Mouse (Mus musculus): Measurements from ENCODE around the gene Ctcf.

The Ctcf gene

DNA sequence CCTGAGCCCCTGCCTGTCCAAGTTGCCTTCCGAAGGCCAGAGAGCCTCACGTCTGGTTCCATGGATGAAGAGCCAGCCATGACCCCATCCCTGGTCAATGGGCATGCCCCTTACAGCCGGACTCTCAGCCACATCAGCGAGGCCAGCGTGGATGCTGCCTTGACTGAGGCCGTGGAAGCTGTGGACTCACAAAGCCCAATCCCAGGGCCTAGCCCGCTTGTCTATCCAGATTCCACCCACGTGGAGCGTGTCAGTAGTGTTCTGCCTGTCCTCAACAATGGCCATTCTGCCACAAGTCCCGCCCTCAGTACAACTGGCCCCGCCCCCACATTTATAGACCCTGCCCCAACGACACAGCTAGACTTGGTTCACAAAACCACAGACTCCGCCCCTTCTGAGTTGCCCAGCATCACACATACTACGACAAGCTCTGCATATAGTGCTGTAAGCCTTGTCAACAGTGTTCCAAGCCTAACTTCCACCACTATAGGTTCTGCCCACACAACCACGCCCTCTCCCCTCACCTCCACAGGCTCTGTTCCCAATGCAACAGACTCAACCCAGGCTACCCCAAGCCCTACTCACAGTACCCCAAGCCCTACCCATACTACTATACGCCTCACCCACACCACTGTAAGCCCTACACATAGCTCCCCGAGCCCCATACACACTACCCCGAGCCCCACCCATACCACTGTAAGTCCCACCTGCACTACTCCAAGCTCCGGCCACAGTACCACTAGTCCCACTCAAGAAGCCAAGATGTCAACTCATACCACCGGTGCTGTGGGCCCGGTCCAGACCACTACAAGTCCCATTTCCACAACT is 18.7 kb upstream of the Ctcf start:
- no peak for DNase-seq (ENCODE audit: low spot score in 2 of 2)

- no peak for DNase-seq (ENCODE audit: low spot score in 2 of 2)
These were observed 18.1 kb upstream of the Ctcf start for GRCm38 (mm10) chr8:105618279-105618634.

GRCm38 (mm10) chr8:105618892-105619591 is 17.3 kb upstream of the Ctcf start:
- DNase-seq (ENCODE audit: low spot score in 2 of 2) = no peak

GRCm38 (mm10) chr8:105620211-105620610 is 16.2 kb upstream of the Ctcf start:
- DNase-seq (ENCODE audit: low spot score in 2 of 2) = no peak

GRCm38 (mm10) chr8:105620946-105621720 is 15.2 kb upstream of the Ctcf start:
- no peak for DNase-seq (ENCODE audit: low spot score in 2 of 2)

DNA sequence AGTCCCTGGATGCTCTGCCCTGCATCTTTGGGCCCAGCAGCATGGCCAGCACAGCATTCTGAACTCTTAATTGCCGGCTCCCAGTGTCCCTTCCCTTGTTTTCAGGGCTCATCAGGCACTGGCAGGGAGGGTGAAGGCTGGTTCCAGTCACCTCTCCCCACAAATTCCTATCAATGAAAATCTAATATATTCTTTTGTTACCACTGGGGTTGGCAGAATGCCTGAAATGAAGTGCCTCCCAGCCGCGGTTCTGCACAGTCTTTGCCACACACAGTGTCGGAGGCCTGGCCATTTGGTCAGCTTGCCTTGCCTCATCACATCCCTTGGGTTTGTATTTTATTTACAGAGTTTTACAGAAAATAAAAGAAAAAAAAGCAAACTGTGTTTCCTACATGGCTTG is 14.5 kb upstream of the Ctcf start:
- DNase-seq (ENCODE audit: low spot score in 2 of 2) = no peak

DNA sequence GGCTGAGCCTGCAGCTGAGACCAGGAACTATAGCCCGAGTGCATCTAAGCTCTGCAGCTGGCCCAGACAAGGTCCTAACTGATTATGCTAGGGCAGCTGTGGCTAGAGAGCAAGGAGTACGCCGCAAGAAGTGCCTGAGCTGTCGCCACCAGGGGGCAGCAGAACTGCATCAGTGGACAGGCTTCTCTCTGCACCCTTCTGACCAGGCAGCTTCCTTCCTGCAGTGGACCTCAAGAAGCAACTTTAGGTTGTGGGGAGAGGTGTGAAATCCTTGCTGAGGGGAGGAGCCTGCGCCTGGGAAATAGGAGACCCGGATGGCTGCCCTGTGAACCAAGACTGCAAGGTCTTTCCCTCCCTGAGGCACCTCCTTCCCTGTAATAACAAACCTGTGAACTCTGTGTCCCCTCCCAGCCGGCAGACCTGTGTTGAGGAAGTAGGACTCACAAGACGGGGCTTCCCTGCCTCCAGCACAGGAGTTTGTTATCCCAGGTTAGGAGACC is 13.9 kb upstream of the Ctcf start:
- peak; percentile 87 to 91 for DNase-seq (ENCODE audit: low spot score in 2 of 2)

DNA sequence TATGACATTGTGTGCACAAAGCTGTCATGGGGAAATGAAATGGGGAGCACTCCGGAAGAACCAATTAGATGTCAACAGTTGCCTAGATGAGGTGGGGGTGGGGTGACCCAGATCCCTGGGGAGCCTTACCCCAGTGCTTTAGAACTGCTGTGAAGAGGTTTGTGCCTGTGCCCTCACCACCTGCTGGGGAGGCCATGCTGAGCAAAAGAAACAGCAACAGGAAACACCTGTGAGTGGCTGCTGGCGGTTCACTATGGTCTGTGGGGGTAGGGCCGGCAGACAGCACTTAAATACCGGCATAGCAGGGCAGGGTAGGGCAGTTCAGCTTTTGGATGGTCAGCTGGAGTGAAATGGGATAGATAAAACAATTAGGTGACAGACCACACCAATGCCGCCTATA is 13.2 kb upstream of the Ctcf start:
- DNase-seq (ENCODE audit: low spot score in 2 of 2) = no peak

DNA sequence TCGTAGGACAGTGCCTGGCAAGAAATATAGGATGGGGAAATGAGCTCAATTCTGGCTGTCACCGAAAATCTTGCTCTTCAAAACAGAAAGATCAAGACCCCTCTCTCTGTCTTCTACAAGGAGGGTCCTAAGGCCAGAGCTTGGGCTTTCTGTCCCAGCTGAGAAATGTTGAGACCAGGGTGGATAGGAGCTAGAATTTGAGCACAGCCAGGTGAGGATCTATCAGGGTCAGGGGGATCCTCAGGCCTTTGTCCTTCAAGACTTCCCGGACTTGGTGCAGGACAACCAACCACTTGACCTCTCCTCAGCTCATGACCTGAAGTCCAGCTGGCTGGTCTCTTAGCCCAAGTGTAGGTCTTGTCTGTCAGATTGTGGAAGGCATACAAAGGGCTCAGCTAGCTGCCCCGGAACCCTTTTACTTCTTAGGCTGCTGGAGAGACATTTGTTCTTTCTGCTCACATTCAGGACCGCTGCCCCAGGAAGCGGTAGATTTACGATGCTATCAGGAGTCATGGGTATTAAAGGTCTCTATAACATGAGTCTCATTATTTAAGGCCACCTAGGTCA is 12.6 kb upstream of the Ctcf start:
- DNase-seq (ENCODE audit: low spot score in 2 of 2) = no peak

GRCm38 (mm10) chr8:105624401-105624800 is 12.0 kb upstream of the Ctcf start:
- DNase-seq (ENCODE audit: low spot score in 2 of 2) = peak in 1 of 2 experiments; percentile 74

DNA sequence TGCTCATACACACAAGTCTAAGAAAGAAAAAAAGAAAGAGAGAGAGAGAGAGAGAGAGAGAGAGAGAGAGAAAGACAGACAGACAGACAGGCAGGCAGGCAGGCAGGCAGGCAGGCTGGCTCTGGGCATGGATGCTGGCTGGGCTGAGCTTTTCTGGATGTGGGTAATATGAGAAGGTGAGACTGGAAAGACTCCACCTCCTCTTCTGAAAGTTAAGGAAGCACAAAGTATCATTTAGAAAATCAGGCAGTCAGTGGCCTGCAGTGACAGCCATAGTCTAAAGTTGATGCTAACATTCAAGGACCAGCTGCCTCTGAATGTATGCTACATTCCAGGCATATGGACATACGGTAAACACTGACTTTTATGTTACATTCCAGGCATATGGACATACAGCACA is 11.5 kb upstream of the Ctcf start:
- DNase-seq (ENCODE audit: low spot score in 2 of 2) = no peak

DNA sequence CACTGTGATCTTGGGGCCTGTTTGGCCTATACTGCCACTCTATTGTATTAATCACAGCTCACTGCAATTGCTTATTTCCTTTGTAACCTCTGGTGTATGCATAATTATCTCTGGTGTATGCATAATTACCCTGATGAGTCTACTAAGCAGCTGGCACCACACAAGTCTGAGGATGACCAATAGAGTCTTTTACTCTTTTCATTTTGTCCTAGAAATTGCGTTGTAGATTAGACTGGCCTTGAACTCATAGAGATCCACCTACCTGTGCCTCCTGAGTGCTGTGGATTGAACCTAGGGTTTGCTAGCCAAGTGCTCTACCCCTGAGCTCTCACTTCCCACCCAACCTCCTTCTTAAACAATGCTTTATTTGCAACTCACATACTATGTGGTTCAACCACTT is 10.3 kb upstream of the Ctcf start:
- no peak for DNase-seq (ENCODE audit: low spot score in 2 of 2)

DNA sequence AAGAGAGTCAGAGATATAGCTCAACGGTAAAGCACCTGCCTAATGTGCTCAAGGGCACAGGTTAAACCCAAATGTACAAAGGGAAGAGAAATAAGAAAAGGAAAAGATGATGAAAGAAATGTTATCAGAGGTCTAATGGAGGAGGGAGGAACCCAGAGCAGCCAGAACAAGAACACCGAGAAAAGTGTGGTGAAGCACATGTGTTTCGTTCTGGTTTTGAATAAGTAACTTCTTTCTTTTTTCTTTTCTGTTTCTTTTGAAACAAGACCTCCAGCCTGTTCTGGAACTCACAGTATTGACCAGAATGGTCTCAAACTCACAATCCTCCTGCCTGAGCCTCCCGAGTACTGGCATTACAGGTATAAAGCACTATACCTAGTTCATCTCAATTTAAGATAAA is 7.0 kb upstream of the Ctcf start:
- no peak for DNase-seq (ENCODE audit: low spot score in 2 of 2)

DNA sequence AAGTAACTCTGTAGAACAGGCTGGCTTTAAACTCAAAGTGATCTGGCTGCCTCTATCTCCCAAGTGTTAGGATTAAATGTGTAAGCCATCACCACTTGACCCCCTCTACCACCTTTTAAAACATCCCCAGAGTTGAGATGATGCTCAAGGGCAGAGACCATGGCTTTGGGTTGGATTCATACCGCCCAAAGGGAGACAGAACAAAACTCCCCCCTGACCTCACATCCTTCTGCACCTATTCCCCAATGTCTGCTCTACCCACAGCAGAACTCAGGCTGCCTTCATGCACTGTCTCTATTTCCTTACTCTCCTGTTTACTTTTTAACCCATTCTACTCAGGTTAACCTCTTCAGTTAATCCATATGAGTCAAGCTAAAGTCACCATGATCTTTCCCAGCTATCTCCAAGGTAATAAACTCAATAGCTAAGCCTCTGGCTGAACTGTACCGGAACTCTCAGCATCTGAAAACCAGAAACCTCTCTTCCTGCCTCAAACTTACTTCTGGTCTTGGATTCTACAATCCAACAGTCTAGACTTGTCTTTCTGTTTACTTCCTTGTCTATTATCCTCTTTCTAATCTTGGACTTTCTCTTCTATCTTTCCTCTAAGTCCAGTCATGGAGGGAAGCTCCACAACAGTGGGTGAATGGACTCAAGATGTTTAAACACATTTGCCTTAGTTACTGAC is 1.5 kb upstream of the Ctcf start:
- no peak for DNase-seq (ENCODE audit: low spot score in 2 of 2)

DNA sequence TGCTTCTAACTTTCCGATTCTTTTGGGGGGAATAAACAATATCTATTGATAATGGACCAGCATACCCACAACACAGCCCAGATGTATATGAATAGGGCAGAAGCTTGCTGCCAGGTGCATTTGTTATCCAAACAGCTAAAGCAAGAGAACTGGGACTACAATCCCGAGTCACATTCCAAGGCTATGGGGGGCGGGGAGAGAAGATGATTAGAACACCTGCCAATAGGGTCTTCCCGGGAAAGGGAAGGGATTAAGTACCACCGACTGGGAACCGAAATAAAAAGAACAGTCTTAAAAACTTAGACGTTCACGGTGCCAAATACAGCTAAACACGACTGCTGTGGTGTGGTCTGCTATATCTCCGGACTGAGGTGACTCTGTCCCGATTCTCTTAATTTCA is 887 bp upstream of the Ctcf start:
- no peak for DNase-seq (ENCODE audit: low spot score in 2 of 2)

DNA sequence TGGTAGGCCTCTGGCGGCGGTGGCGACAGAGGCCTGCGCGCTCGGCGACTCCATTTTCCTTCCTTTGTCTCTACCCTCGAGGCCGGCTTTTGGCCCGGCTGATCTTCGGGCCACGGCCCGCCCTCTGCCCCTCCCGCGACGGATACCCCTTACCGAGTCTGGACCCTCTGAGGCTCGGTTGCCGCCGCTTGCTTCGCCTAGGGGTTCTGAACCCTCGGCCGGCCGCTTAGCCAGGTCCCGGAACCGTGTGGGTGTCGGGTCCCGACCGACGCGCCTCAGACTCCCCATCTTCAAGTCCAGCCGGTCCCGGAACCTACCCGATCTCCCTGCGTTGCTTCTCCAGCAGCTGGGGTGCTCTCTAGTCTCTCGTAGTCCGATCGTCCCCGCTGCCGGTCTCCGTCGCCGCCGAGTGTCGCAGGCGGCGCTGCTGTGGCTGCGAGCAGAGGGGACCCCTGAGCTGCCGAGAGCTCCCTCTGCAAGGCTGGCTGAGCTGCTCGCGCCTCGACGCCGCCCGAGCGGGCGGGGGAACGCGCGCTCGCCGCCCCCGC is 669 bp downstream of the Ctcf start, which contains the start of gene Agrp:
Agrp (minus strand) TSS at position 431 of the 548 bp plus-strand sequence.
- DNase-seq (ENCODE audit: low spot score in 2 of 2) = peak; percentile 45 to 61

GRCm38 (mm10) chr8:105637601-105638041 is 1.3 kb downstream of the Ctcf start:
- no peak for DNase-seq (ENCODE audit: low spot score in 2 of 2)

DNA sequence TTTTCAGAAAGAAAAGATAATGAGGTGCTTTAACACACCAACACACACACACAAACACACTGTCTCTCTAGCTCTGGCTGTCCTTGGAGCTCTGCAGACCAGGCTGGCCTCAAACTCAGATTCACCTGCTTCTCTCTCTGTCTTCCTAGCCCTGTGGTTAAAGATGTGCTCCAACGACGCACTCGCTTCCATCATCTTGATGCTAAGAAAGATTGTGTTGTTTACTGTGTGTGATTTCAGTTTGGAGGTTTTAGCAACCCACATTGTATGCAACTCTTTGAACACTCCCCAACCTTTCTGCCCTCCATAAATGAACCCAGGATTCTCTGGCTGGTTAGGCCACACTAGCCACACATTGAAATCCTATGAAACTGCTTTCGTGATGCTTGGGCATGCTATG is 2.1 kb downstream of the Ctcf start:
- no peak for DNase-seq (ENCODE audit: low spot score in 2 of 2)

GRCm38 (mm10) chr8:105639835-105640234 is 3.5 kb downstream of the Ctcf start:
- no peak for DNase-seq (ENCODE audit: low spot score in 2 of 2)

DNA sequence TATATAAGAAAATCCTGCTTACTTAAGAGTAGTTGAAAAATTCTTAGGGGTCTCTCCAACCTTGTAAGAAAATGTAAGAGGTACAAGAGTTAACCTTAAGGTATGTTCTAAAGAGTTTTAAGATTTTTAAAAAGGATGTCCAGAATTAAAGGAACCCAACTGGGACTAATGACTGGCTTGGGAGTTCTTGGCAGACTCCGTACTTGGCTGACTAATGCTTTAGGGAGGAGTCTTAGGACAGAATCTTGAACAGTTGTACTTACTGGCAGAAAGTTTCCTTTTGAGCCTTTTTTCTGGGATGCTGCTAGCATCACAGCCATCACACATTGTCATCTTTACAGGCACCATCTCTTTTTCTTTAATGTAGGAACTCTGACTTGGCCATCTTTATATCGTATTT is 4.1 kb downstream of the Ctcf start:
- no peak for DNase-seq (ENCODE audit: low spot score in 2 of 2)

GRCm38 (mm10) chr8:105645205-105645604 is 8.8 kb downstream of the Ctcf start:
- no peak for DNase-seq (ENCODE audit: low spot score in 2 of 2)

Measured in frontal cortex, postnatal 10 days (tissue).